Mouse (Mus musculus) layer of hippocampus, postnatal 14 days (tissue): Measurements from ENCODE around the gene Grb14. TPM values are rescaled to one million over a fixed set of nuclear protein-coding genes. Genes with fewer than 3 reads are reported as not detected.
A peak's percentile ranks its signal among the peaks of the same experiment; 100 is the strongest.

Source experiments
- DNase-seq, 2 experiments: peaks; one replicate each; pipeline ENCODE4 v3.0.0; 2021 to 2022; ENCODE audit warnings: low spot score in 2 of 2, mixed read lengths in 1 of 2
- total RNA-seq, 2 experiments: library from RNA; stranded (reverse); gene quantifications; 2 replicates each; pipeline ENCODE4 v1.2.3; 2021

Gene Grb14
- total RNA-seq, 2 experiments from 2014 or later: 42.6 to 43.3 TPM

DNA sequence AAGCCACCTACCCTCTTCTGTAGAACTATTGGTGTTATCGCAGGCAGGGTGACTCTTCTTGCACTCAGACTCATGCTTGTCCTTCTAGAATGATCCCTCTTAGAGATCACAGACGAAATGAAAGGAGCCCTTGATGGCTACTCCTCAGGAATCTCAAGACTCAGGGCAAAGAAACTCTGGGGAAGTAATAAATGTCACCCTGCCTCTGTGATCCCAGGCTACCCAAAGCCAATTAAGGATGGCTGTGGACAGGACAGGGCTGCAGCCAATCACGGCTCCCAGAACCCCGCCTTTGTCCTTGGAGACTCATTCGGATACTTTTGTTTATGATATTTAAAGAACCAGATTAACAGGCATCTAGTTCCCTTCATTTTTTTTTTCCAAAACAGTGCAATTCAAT lies 49.2 kb downstream of the Grb14 start:
- no peak for DNase-seq

GRCm38 (mm10) chr2:64974549-64974948 lies 50.2 kb downstream of the Grb14 start:
- DNase-seq: no peak

DNA sequence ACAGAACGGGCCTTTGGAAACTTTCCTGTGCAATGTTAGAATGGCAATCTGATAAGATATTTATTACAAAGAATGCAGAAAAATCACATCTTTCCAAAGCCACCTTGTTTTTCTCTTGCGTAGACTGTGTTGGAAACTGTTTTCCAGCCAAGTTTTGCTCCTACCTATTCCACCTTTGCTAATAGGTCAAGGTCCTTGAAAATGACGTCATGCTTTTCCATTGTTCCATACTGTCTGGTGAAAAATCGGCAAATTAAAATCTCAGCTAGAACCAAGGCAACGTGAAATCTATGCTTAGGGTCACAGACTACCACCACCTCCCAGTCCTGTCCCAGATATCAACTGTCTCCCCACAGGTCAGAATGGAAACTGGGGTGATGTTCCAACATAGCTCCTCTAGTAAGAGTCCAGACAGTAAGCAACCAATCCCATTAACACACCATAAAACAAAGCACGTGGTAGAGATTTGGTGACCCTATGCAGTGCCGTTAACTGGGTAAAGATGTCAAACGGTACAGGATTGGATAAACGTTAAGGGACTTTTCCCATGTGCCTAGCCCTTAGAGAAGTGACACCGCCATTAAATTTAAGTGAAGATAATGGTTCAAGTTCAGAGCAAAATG lies 50.9 kb downstream of the Grb14 start:
- no peak for DNase-seq

DNA sequence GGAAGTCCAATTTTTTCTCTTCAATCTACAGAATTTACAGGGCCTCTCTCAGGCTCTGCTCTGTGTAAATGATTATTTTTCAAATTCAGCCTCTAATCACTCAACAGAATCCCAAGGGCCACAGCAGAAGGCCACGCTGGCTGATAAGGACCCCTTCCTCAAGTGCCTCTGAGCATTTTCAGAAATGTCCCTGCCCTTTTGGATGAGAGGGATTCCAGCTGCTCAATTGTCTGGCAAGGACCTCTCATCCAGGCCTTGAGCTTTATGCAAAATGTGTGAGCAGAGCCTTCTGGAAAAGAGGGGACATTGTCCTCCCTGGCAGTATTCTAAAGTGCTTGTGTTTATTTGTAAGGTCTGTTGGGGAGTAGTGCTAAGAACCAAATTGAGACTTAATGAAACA lies 51.7 kb downstream of the Grb14 start:
- no peak for DNase-seq

DNA sequence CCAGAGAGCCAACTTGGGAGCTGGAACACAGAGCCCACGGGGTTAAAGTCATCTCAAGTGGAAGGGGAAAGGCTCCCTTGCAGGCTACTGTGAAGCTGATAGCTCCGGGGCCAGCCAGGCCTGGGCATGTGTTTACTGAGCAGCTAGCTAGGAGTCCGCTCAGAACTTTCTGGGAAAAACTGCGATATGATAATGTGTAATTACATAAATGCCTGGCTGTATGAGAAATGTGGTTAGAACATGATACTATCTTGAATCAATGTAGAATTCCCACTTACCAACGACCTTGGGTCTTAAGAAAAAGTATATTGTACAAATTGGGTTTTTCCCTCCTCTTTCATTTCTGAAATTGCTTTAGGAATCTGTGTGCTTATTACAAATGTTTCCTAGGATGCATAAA lies 53.0 kb downstream of the Grb14 start:
- no peak for DNase-seq

DNA sequence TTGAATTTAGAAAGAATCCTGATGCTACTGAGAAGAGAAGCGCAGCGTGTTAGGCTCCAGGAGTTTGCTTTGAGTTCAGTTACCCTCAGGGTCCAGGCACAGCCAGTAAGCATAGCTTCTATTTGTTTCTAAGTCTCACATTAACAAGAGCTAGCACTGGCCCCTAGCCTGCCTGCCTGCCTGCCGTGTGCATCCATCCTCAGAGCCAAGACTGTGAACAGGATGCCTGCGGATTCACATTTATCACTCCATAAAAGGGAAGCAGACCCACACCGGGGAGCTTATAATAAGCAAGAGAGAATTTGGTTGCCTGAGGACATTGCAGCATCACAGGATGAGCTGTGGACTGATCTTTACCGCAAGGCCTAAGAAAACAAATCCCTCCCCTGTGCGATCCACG lies 53.8 kb downstream of the Grb14 start:
- no peak for DNase-seq

- DNase-seq: no peak
Measured at GRCm38 (mm10) chr2:64966893-64967444, 57.8 kb downstream of the Grb14 start.

GRCm38 (mm10) chr2:64966323-64966722 lies 58.5 kb downstream of the Grb14 start:
- no peak for DNase-seq

DNA sequence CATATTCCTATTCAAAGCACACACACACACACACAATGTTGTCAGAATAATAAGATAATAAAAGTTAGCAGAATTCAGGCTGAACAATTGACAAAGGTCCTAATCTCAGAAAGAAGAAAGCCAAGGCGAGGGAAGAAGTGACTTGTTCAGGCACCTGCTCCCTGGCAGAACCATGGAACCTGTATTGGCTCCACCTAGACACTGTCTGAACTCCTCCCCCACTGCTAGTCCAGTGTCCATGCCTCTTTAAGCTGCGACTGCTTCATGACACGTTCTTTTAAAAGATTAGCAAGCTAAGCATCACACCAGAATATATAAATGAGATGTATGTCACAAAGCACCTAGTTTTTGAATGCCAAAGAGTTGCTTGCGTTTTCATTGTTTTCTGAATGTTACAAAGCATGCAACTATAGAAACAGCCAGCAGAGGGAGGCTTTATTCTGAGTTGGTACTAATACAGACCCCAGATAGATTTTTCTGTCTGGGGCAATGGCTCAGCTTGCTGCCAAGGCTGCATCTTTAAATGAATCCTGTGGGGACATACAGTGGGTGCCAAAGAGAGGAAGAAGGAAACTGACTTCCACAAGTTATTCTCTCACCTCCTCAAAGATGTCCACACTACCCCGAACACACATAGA lies 59.4 kb downstream of the Grb14 start:
- peak in 1 of 2 experiments; percentile 71 for DNase-seq

DNA sequence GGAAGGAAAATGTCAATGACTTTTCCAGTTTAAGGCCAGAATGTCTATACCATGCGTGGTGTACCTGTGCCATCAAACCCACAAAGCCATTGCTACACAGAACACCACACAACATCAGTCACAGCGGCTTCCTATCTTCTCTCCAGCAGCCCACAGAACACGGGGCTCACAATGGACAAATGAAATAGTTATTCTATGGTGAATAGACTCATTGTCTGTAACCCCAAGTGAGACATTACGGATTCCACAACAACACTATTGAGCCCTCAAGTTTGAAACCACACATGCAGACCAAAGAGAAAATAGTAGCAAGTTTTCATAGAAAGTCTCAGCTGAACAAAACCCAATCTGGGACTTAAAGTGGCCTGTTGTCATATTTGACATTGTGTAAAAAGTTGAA lies 62.6 kb downstream of the Grb14 start:
- no peak for DNase-seq

GRCm38 (mm10) chr2:64961381-64961780 lies 63.4 kb downstream of the Grb14 start:
- no peak for DNase-seq

- no peak for DNase-seq
Measured at GRCm38 (mm10) chr2:64959657-64960056, 65.1 kb downstream of the Grb14 start.

DNA sequence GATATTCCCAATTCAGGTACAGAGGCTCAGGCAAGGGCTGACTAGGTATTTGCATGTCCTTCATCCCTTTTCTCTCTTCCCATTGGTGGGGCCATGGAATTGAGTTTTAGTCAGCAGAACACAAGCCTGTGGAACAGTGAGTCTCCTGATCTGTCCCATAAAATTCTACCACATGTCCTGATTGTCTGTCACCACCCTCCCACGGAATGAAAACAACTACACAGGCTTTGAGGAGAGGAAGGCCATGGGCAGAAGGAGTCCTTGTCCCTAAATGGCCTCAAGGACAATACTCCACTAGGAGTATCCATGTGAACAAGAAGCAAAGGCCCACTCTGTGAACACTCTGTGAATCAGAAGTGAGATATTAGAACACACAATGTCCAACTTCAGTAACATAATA lies 69.3 kb downstream of the Grb14 start:
- DNase-seq: no peak

DNA sequence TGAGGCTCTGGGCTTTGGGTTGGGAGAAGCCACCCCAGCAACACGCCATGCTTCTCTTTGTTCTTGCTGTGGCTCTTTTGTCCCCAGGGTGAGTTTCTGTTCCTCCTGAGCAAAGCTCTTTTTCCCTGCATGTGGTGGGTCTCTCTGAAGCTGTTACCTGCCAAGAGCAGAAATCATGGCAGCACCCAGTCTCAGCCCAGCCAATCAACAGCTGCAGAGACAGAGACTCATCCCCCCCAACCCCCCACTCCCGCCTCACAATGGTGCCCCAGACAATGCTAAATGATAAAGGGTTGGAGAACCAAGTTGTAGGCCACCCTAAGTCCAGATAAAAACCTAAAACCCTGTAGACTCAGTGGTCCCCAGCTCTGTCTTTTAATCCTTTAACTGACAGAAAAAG lies 75.6 kb downstream of the Grb14 start:
- no peak for DNase-seq

DNA sequence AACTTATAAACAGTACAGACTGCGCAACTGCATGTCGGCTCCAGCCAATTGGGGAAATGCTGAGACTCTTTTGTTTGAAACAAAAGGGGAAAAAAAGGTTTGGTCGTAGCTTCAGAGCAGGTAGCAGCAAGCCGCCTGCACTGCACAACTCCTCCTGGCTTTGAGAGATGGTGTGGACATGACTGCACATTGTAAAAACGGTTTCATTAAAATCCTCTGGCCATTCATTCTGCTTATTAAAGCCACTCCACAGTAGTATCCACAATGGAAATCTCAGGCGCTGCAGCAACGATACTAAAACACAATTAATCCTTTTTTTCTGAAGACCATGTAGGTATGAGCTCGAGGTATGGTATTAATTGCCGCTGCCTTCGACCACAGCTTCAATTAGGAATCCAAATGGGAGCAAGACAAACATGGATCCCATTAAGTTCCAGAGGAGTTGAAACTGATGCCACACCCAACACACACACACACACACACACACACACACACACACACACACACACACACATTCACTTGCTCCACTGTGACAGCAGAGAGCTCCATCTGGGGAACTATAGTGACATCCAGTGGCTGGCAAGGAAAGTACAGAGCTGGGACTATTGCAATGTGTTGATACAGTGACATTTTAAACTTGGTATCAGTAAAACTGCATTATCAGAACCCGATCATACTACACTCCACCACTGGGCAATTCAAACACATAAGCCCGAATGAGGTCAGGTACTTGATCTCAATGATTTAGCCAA lies 76.2 kb downstream of the Grb14 start:
- DNase-seq: peak; percentile 57 to 68

GRCm38 (mm10) chr2:64947484-64947883 lies 77.3 kb downstream of the Grb14 start:
- no peak for DNase-seq

DNA sequence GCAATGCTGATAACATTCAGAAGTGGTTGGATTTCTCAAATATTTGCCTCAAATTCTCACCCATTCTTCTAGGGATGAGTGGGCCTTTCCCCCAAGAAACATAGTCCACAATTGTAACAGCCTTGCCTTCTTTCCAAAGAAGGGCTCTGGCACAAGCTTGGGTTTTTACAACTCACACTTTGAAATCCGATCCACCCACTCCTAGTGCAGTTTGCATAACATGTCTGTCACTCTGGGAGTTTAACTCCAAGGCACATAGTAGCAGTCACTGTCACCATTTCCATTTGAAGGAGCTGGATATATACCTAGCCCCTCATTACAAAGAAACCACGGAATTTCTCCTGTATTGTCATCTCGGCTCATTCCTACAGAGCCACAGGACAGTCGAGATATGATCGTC lies 103.9 kb downstream of the Grb14 start:
- DNase-seq: no peak

DNA sequence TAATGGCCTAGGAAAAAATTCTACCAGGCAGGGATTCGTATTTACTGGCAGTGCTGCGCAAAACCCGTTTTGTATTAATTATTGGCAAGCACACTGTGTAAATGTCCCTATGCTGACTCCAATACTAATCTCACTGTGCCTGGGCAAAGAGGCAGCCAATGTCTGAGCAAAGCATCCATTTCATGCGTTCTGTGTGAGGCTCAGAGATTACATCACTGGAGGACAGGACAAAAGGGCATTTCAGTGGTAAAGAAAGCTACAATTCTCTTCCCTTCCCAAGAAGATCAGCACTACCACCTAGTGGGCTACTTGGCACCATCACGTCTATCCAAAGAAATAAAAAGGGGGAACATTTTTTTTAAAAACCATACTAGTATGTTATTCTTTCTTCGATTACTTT lies 109.3 kb downstream of the Grb14 start:
- DNase-seq: peak in 1 of 2 experiments; percentile 61

DNA sequence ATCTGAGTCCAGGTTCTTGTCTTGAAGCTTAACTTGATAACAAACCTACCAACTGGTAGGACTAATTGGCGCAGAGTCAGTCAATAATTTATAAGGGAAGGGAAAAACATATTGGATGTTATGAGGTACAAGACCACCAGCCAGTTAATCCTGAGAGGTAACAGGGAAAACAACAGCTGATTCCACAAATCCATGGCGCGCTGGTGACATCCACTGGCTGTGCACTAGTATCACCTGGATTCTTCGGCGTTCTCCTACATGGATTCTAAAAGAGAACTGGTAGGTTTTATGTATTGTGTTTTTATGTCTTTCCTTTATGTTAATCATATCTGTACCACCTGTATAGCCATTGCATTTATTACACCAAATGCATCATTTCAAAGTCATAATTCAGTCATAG lies 119.9 kb downstream of the Grb14 start:
- no peak for DNase-seq

DNA sequence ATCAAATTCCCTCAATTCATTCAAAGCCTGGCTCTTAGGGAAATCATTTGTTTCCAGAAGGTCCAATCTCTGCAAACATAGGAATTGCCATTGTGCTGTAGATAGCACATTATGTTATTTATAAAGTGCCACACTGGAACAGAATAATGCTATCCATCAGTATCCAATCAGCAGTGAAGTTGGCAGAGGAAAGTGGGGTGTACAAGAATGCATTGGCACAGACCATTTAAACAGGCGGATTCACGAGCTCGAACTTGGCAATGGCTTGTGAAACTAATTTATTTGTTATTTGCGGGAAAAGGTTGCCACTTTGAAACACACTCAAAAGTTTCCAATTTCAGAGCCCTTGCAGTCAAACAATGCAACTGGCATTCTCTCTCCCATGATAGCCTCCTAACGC lies 126.9 kb downstream of the Grb14 start:
- peak in 1 of 2 experiments; percentile 82 for DNase-seq

DNA sequence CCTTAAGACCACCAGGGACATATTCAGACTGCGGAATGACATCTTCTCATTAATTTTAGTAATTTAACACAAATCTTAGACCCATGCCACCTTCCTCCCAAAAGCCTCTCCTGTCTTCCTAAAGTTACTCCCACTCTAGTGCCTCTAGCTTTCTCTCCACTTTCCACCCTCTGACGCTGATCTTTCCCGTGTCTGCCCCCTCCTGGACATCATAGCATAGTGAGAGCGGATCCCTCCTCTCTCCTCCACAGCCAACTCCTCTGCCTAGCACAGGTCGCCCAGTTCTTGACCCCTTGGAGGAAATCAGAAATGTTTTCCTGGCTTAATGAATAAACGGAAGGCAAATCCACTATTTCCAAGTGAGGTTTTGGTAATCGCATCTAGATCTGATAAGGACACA lies 131.6 kb downstream of the Grb14 start:
- no peak for DNase-seq

DNA sequence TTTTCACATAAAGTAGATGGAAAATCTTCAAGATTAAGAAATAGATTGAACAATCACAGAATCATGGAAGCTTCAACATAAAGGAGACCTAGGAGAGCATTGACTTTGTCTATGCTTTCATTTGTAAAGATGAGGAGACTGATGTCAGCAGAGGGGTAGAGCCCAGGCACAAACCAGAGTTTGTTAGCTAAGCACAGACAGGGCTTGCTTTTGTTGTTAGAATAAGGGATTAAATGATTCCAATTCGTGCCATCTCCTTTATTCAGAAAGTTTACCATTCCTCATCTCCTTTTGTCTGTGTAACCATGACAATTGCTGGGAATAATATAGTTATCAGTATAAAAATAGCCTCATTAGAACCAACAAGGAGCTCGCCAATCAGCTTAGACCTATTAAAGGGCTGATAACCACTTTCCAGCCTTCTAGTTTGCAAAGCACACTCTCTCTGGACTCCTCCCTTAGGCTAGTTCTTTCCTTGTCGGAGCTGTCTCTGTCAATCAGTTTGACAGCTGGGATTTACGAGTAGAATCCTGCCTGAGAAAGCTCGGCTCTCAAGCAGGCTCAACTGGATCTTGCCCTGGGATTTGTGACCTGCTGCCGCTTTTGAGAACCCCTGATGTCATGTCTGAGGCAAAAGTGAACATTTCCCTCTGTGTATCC lies 137.6 kb downstream of the Grb14 start:
- no peak for DNase-seq
